Comparison of ENCODE assay signal across 14 mouse cellular contexts in genomic region chr9:103538047-103538816, GRCm38 (mm10). TPM values are rescaled to one million over a fixed set of nuclear protein-coding genes. Genes with fewer than 3 reads are reported as not detected.
DNase-seq lines count a peak whose midpoint lies in the region; ATAC-seq and TF ChIP-seq lines count a peak whose summit lies in the region.
"Had no signal": no experiment of that assay in that cellular context is flagged by ENCODE, and none has a peak within 500 bp of the region (broad histone marks: within the 10 kb centered on the region; RNA-seq: fewer than 3 reads in every experiment).

No protein-coding gene starts in this region.

- no peak overlapping the region for H3K4me2 ChIP-seq in forebrain, postnatal 0 days (ENCODE audit: low read depth)
- H3K4me2 ChIP-seq in midbrain, embryonic 14.5 days (ENCODE audit: low read length), result peak overlapping the region; percentile 19; the same call in 1 of the 2 replicates
- H3K4me2 ChIP-seq in intestine, embryonic 16.5 days (ENCODE audit: low read depth, low read length), result no peak overlapping the region
- H3K4me2 ChIP-seq: limb, embryonic 13.5 days; lung, embryonic 15.5 days had no signal

- H3K27ac ChIP-seq in forebrain, postnatal 0 days (ENCODE audit: low read depth, low read length), result peak overlapping the region; percentile 42
- peak overlapping the region; percentile 71 for H3K27ac ChIP-seq in midbrain, embryonic 14.5 days (replicated peaks; ENCODE audit: low read depth, low read length)
- no peak overlapping the region for H3K27ac ChIP-seq in intestine, embryonic 16.5 days (ENCODE audit: low read length)
- H3K27ac ChIP-seq: limb, embryonic 13.5 days; lung, embryonic 15.5 days had no signal

- H3K36me3 ChIP-seq in forebrain, postnatal 0 days (ENCODE audit: insufficient read depth), result no peaks in the 10 kb centered on the region
- no peaks in the 10 kb centered on the region for H3K36me3 ChIP-seq in midbrain, embryonic 14.5 days (ENCODE audit: control insufficient read depth, insufficient read depth, low read length)
- H3K36me3 ChIP-seq in intestine, embryonic 16.5 days (ENCODE audit: control insufficient read depth, insufficient read depth, low read length), result no peaks in the 10 kb centered on the region
- H3K36me3 ChIP-seq: limb, embryonic 13.5 days; lung, embryonic 15.5 days had no signal

- H3K4me1 ChIP-seq in forebrain, postnatal 0 days (ENCODE audit: insufficient read depth), result peaks cover 15% of the 10 kb centered on the region
- peaks cover 32% of the 10 kb centered on the region for H3K4me1 ChIP-seq in midbrain, embryonic 14.5 days (ENCODE audit: control insufficient read depth, insufficient read depth, low read length)
- H3K4me1 ChIP-seq in intestine, embryonic 16.5 days (ENCODE audit: control insufficient read depth, insufficient read depth, low read length), result no peaks in the 10 kb centered on the region
- H3K4me1 ChIP-seq: lung, embryonic 15.5 days had no signal

- DNase-seq in embryo, embryonic 11 days, result peak; percentile 35
- no peak for DNase-seq in embryo, embryonic 10.5 days (ENCODE audit: low spot score)
- peak; percentile 83 for DNase-seq in brain, adult 2 months (ENCODE audit: low read depth, low spot score)
- DNase-seq in forebrain, postnatal 0 days, result peak; percentile 75
- peak; percentile 85 for DNase-seq in midbrain, embryonic 14.5 days
- DNase-seq in urinary bladder, postnatal 4 days (ENCODE audit: low spot score in 2 of 2), result no peak
- no peak for DNase-seq in adrenal gland, postnatal 4 days (ENCODE audit: low spot score in 2 of 2)
- DNase-seq: adrenal gland, postnatal 10 days; kidney, adult 11 months; right cerebral cortex, adult 18-20 months had no signal

- 30% methylated on average over 8 of the region's 8 CpGs for WGBS in forebrain, postnatal 0 days
- WGBS in midbrain, embryonic 14.5 days, result 36% methylated on average over 8 of the region's 8 CpGs
- WGBS in intestine, embryonic 16.5 days, result 48% methylated on average over 8 of the region's 8 CpGs

- ATAC-seq in forebrain, postnatal 0 days, result peak; percentile 95
- ATAC-seq in midbrain, embryonic 14.5 days (ENCODE audit: low FRiP score, low TSS enrichment), result peak; percentile 76; the same call in 1 of the 2 replicates
- ATAC-seq in intestine, embryonic 16.5 days, result no peak

- H3K4me3 ChIP-seq in forebrain, postnatal 0 days (ENCODE audit: low read depth, low read length), result no peak overlapping the region
- H3K4me3 ChIP-seq in midbrain, embryonic 14.5 days (replicated peaks; ENCODE audit: low read depth, low read length), result no peak overlapping the region
- H3K4me3 ChIP-seq in intestine, embryonic 16.5 days (ENCODE audit: low read length), result no peak overlapping the region
- H3K4me3 ChIP-seq: limb, embryonic 13.5 days; lung, embryonic 15.5 days had no signal

- no peaks in the 10 kb centered on the region for H3K9me3 ChIP-seq in forebrain, postnatal 0 days (ENCODE audit: low read length)
- no peaks in the 10 kb centered on the region for H3K9me3 ChIP-seq in midbrain, embryonic 14.5 days (ENCODE audit: control insufficient read depth, low read length)
- H3K9me3 ChIP-seq in intestine, embryonic 16.5 days (ENCODE audit: control insufficient read depth, low read length), result no peaks in the 10 kb centered on the region
- H3K9me3 ChIP-seq: limb, embryonic 13.5 days; lung, embryonic 15.5 days had no signal

- no peak overlapping the region; the same call in 1 of the 2 replicates for H3K9ac ChIP-seq in forebrain, postnatal 0 days
- H3K9ac ChIP-seq in midbrain, embryonic 14.5 days (replicated peaks; ENCODE audit: low read length), result no peak overlapping the region; the same call in 1 of the 2 replicates
- no peak overlapping the region for H3K9ac ChIP-seq in intestine, embryonic 16.5 days (ENCODE audit: low read depth, low read length)
- H3K9ac ChIP-seq: limb, embryonic 13.5 days; lung, embryonic 15.5 days had no signal

- no peak for TF ChIP-seq CTCF in forebrain, postnatal 0 days (IDR thresholded peaks at IDR 0.05; ENCODE audit: low read depth)

- H3K27me3 ChIP-seq in forebrain, postnatal 0 days (ENCODE audit: insufficient read depth, low read length), result no peaks in the 10 kb centered on the region
- no peaks in the 10 kb centered on the region for H3K27me3 ChIP-seq in midbrain, embryonic 14.5 days (ENCODE audit: control insufficient read depth, insufficient read depth, low read length)
- H3K27me3 ChIP-seq in intestine, embryonic 16.5 days (replicated peaks; ENCODE audit: control insufficient read depth, insufficient read depth, low read length), result no peaks in the 10 kb centered on the region
- H3K27me3 ChIP-seq: limb, embryonic 13.5 days; lung, embryonic 15.5 days had no signal

RNA-seq across cellular contexts. Expression of gene Bfsp2, which starts 58.0 kb away (rescaled TPM):
- total RNA-seq in forebrain, postnatal 0 days (2014; rRNA removed), result 1.5 and 2.6 TPM in 2 replicates
- 1.9 and 2.4 TPM in 2 replicates for polyA plus RNA-seq in forebrain, postnatal 0 days (2015; fragmentation: Nextera tagmentation; extraction: Ambion mirVana)
- 2.7 and 4.0 TPM in 2 replicates for polyA plus RNA-seq in midbrain, embryonic 14.5 days (2014; fragmentation: Nextera tagmentation; extraction: Ambion mirVana)
- polyA plus RNA-seq in intestine, embryonic 16.5 days (2015; fragmentation: Nextera tagmentation; extraction: Ambion mirVana), result not detected in 2 replicates
- not detected for total RNA-seq in adrenal gland, postnatal 4 days (2021)
- polyA plus RNA-seq: gonadal fat pad, adult 2 months had no signal

Comparison
In these comparisons a context has a peak if more than half of its experiments do, and no peak if none do; other contexts are left out.
1. DNase-seq: peak in embryo, embryonic 11 days (single experiment), brain, adult 2 months (single experiment), forebrain, postnatal 0 days (single experiment) and midbrain, embryonic 14.5 days (single experiment); none in embryo, embryonic 10.5 days (single experiment), urinary bladder, postnatal 4 days (0 of 2) and adrenal gland, postnatal 4 days (0 of 2).